Mouse (Mus musculus) ovary, adult 10 weeks (tissue): ENCODE measurements around the gene Ppef1. TPM values are rescaled to one million over a fixed set of nuclear protein-coding genes. Genes with fewer than 3 reads are reported as not detected.

ENCODE experiments used
- polyA plus RNA-seq: library from polyadenylated mRNA; stranded (reverse); fragments of 350-450 nt; fragmentation: Illumina TruSeq; extraction: RNeasy Lipid Tissue Mini Kit (QIAGEN cat#74804); gene quantifications from one replicate; pipeline ENCODE4 v1.2.3, GENCODE M21; 2014

Gene Ppef1
- polyA plus RNA-seq = 1.9 TPM

DNA sequence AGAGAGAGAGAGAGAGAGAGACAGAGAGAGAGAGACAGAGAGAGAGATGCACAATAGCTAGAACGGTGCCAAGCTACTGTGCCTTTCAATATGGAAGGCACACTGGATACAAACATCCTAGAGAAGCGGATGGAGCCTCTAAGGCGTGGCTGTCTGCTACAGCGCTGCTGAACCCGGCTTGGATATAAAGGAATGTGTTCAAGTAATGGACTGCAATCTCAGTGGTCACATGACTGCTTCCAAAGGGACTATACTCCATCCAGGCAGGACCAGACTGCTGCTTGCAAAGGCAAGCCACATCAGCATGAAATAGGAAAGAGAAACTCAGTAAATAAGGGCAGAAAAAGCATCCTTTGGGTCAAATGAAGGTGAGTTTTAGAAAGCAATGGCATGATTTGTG lies at the start of gene Ppef1:
Gene Ppef1, minus strand, starts transcription at position 116 of the 400 bp plus-strand sequence.

DNA sequence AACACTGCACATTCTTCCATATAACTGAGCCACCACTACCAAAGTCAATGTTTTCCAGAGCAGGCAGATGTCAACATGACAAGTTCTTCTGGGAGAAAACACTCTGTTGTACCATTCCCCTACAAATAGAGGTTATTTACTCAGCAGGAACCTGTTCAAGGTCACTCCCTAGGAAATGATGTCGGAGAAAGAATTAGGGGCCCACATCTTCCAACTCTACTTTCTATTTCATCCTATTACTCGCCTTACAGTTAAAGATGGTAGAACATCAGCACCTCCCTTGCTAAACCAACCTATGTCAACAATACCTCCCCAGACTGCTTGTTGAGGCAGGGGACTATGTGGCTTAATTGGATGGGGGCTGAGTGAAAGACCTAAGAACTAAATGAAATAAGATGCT lies 32.1 kb upstream of the Ppef1 start, which contains the start of gene Rs1:
Gene Rs1, plus strand, starts transcription at position 301 of the 400 bp plus-strand sequence.

Other genes starting within 250 kb of the Ppef1 start
- 13.7 TPM for gene Phka2, start 233.6 kb downstream of the Ppef1 start, polyA plus RNA-seq
- gene Rs1, start 32.2 kb upstream of the Ppef1 start, polyA plus RNA-seq = 0.14 TPM
- 0.29 TPM for gene Gja6, start 171.3 kb upstream of the Ppef1 start, polyA plus RNA-seq